ENCODE assay signal across 8 mouse cellular contexts in the genomic region with DNA sequence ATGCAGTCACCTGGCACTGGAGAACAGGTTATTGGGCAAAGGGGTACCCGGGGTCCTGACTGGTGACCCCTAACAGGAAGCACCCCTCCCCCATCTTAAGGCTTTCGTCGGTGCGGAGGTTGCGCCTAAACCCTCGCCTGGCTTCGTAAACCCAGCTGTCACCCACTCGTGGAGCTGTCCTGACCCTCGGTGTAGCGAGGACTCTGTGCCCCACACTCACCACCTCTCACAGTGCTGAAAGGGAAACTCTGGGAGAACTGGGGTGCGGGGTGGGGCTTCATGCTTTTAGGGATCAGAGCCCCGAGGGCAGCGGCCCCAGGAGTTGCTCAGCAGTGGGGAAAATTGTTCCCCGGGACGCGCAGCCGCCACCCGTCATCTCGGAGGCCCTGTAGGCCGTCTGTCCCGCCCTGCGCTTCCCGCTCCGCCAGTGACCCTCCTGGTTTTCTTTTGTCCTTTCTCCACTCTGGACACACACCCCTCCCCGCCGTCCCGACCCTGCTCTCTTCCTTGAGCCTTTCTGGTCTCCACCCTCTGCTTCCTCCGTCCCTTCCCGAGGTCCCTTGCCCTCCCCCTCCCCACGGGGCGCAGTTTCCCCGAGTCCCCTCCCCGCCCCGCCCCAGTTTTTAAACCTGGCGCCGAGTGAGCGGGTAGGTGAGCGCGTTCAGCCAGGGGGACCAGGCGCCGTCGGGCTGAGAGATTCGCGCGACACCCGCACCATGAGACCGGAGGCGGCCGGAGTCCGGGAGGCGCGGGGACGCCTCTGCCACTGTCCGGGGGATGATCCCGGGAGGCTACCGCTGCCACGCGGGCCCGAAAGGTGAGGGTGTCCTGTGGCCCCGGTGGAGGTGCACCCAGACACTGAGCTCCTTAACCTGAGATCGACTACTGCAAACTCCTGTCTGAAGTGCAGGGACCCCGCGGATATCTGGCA. TPM values are rescaled to one million over a fixed set of nuclear protein-coding genes. Genes with fewer than 3 reads are reported as not detected.
DNase-seq lines count a peak whose midpoint lies in the region; ATAC-seq and TF ChIP-seq lines count a peak whose summit lies in the region.

A gene (plus strand): TSS at position 640 of the 931 bp plus-strand sequence.

- ATAC-seq in forebrain, embryonic 14.5 days: peak; percentile 54; the same call in 1 of the 2 replicates
- no peak for ATAC-seq in limb, embryonic 12.5 days (ENCODE audit: insufficient number of reproducible peaks, insufficient read depth, low FRiP score, low TSS enrichment, low read depth)

- peak within 1 kb of the TSS; percentile 60 for H3K9ac ChIP-seq in forebrain, embryonic 14.5 days (ENCODE audit: low read length)
- H3K9ac ChIP-seq in limb, embryonic 12.5 days (replicated peaks): peak within 1 kb of the TSS; percentile 54; the same call in 1 of the 2 replicates

- no peaks in the 10 kb centered on the region for H3K9me3 ChIP-seq in E14TG2a.4 (ENCODE audit: low read length)
- no peaks in the 10 kb centered on the region for H3K9me3 ChIP-seq in forebrain, embryonic 14.5 days (replicated peaks; ENCODE audit: control insufficient read depth, low read length)
- H3K9me3 ChIP-seq in hindbrain, embryonic 10.5 days: no peaks in the 10 kb centered on the region
- no peaks in the 10 kb centered on the region for H3K9me3 ChIP-seq in limb, embryonic 12.5 days
- H3K9me3 ChIP-seq in midbrain, embryonic 10.5 days (replicated peaks): no peaks in the 10 kb centered on the region

- H3K4me3 ChIP-seq in E14TG2a.4 (replicated peaks; ENCODE audit: low read length): peak within 1 kb of the TSS; percentile 77
- H3K4me3 ChIP-seq in forebrain, embryonic 14.5 days (ENCODE audit: low read depth, low read length): peak within 1 kb of the TSS; percentile 37
- peak within 1 kb of the TSS; percentile 64 for H3K4me3 ChIP-seq in hindbrain, embryonic 10.5 days
- H3K4me3 ChIP-seq in limb, embryonic 12.5 days (replicated peaks): peak within 1 kb of the TSS; percentile 51
- peak within 1 kb of the TSS; percentile 64 for H3K4me3 ChIP-seq in midbrain, embryonic 10.5 days

- H3K4me2 ChIP-seq in forebrain, embryonic 14.5 days (ENCODE audit: low read length): peak within 1 kb of the TSS; percentile 66
- H3K4me2 ChIP-seq in limb, embryonic 12.5 days: peak within 1 kb of the TSS; percentile 80

- no peaks in the 10 kb centered on the region for H3K36me3 ChIP-seq in E14TG2a.4 (ENCODE audit: insufficient read depth, low read length)
- no peaks in the 10 kb centered on the region for H3K36me3 ChIP-seq in forebrain, embryonic 14.5 days (ENCODE audit: control insufficient read depth, insufficient read depth, low read length)
- no peaks in the 10 kb centered on the region for H3K36me3 ChIP-seq in hindbrain, embryonic 10.5 days
- no peaks in the 10 kb centered on the region for H3K36me3 ChIP-seq in limb, embryonic 12.5 days
- no peaks in the 10 kb centered on the region for H3K36me3 ChIP-seq in midbrain, embryonic 10.5 days

- TF ChIP-seq CTCF in E14TG2a.4 (conservative IDR thresholded peaks at IDR 0.05; ENCODE audit: low read length): no peak

- peaks cover 62% of the 10 kb centered on the region for H3K27me3 ChIP-seq in E14TG2a.4 (ENCODE audit: insufficient read depth, low read length)
- peaks cover 18% of the 10 kb centered on the region for H3K27me3 ChIP-seq in forebrain, embryonic 14.5 days (replicated peaks; ENCODE audit: control insufficient read depth, insufficient read depth, low read length)
- H3K27me3 ChIP-seq in hindbrain, embryonic 10.5 days (ENCODE audit: insufficient read depth, poor library complexity, severe bottlenecking): peaks cover 66% of the 10 kb centered on the region
- peaks cover 59% of the 10 kb centered on the region for H3K27me3 ChIP-seq in limb, embryonic 12.5 days
- H3K27me3 ChIP-seq in midbrain, embryonic 10.5 days (ENCODE audit: low read depth, poor library complexity, severe bottlenecking): peaks cover 57% of the 10 kb centered on the region

- peaks cover 28% of the 10 kb centered on the region for H3K4me1 ChIP-seq in E14TG2a.4 (replicated peaks; ENCODE audit: low read depth, low read length)
- H3K4me1 ChIP-seq in forebrain, embryonic 14.5 days (ENCODE audit: control insufficient read depth, insufficient read depth, low read length): peaks cover 21% of the 10 kb centered on the region
- peaks cover 34% of the 10 kb centered on the region for H3K4me1 ChIP-seq in hindbrain, embryonic 10.5 days (replicated peaks)
- H3K4me1 ChIP-seq in limb, embryonic 12.5 days (replicated peaks): peaks cover 23% of the 10 kb centered on the region
- H3K4me1 ChIP-seq in midbrain, embryonic 10.5 days: peaks cover 34% of the 10 kb centered on the region

- WGBS in forebrain, embryonic 14.5 days: 1% methylated on average over 63 of the region's 63 CpGs
- 1% methylated on average over 63 of the region's 63 CpGs for WGBS in hindbrain, embryonic 10.5 days
- under 1% methylated on average over 63 of the region's 63 CpGs for WGBS in limb, embryonic 12.5 days
- WGBS in midbrain, embryonic 10.5 days: 1% methylated on average over 63 of the region's 63 CpGs

- no peak within 1 kb of the TSS for H3K27ac ChIP-seq in forebrain, embryonic 14.5 days (ENCODE audit: low read depth, low read length)
- H3K27ac ChIP-seq in hindbrain, embryonic 10.5 days: peak within 1 kb of the TSS; percentile 87
- H3K27ac ChIP-seq in limb, embryonic 12.5 days: no peak within 1 kb of the TSS
- H3K27ac ChIP-seq in midbrain, embryonic 10.5 days (replicated peaks): peak within 1 kb of the TSS; percentile 84

- DNase-seq in adrenal gland, adult 2 months: peak; percentile 82
- peak; percentile 25 for DNase-seq in forebrain, embryonic 14.5 days (ENCODE audit: low spot score)
- peak; percentile 69 for DNase-seq in hindbrain, embryonic 10.5 days (ENCODE audit: low spot score)
- DNase-seq in midbrain, embryonic 10.5 days (ENCODE audit: low spot score): peak; percentile 68
- DNase-seq in thymus, postnatal 4 days: peak; percentile 33
- DNase-seq in natural killer cell, adult 2 months (ENCODE audit: low spot score in 2 of 2): no peak

RNA-seq across cellular contexts. Expression of the gene that starts here (rescaled TPM):
- total RNA-seq in adrenal gland, adult 2 months (2021): 1 to 10 TPM; 4.1 to 7.5 TPM
- polyA plus RNA-seq in adrenal gland, adult 2 months (2012; rRNA removed): 2.4 and 3.0 TPM in 2 replicates
- polyA plus RNA-seq in forebrain, embryonic 14.5 days (2014; fragmentation: Nextera tagmentation; extraction: Ambion mirVana): 0.74 and 0.99 TPM in 2 replicates
- 5.1 and 6.9 TPM in 2 replicates for polyA plus RNA-seq in hindbrain, embryonic 10.5 days (2016; fragmentation: Nextera tagmentation; extraction: Ambion mirVana)
- 3.7 and 4.3 TPM in 2 replicates for polyA plus RNA-seq in limb, embryonic 12.5 days (2016; fragmentation: Nextera tagmentation; extraction: Ambion mirVana)
- polyA plus RNA-seq in midbrain, embryonic 10.5 days (2016; fragmentation: Nextera tagmentation; extraction: Ambion mirVana): 6.1 and 6.2 TPM in 2 replicates

Comparison
In these comparisons a context has a peak if more than half of its experiments do, and no peak if none do; other contexts are left out.
1. Peak in DNase-seq, ATAC-seq, H3K4me3 ChIP-seq, H3K9ac ChIP-seq and H3K4me2 ChIP-seq in forebrain, embryonic 14.5 days; RNA of the gene not detected or under 1 TPM.
2. DNase-seq: peak in adrenal gland, adult 2 months (single experiment), hindbrain, embryonic 10.5 days (single experiment), midbrain, embryonic 10.5 days (single experiment) and thymus, postnatal 4 days (single experiment); none in natural killer cell, adult 2 months (0 of 2).
3. H3K27ac ChIP-seq: peak in hindbrain, embryonic 10.5 days (single experiment) and midbrain, embryonic 10.5 days (single experiment); none in forebrain, embryonic 14.5 days (single experiment) and limb, embryonic 12.5 days (single experiment).
4. Peak in every context shown above with its lines, with median percentiles within 50 percentile points of each other: H3K4me3 ChIP-seq.